ENCODE assay signal across 27 mouse cellular contexts in the genomic region with DNA sequence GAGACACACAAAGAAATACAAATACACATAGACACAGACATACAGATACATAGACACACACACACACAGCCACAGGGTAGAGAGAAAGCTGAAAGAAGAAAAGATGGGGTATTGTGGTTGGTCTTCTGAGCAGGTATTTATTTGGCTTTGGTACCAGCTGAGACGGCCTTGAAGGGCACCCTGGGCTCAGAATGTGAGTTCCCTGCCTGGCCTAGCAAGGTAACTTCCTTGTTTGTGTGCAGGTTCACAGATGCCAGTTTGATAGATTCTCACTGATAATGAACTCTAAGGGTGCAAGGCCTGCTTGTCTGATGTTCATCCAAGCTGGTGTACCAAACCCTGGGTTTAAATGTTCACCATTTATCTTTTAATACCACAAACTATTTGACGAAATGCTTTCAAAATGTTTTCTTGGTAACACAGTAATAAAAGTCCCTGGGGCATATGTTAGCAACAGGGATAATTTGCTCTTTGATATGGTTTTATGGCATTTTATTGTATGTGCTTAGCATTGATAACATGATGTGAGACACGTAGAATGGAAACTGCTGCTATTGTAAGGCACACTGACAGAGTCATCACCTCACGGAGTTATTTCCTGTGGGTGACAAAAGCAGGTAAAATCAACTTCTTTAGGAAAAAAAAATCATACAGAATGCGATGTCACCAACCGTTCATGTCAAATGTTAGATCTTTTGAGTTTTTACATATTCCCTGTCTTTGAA. TPM values are rescaled to one million over a fixed set of nuclear protein-coding genes. Genes with fewer than 3 reads are reported as not detected.
DNase-seq lines count a peak whose midpoint lies in the region; ATAC-seq and TF ChIP-seq lines count a peak whose summit lies in the region.
"Had no signal": no experiment of that assay in that cellular context is flagged by ENCODE, and none has a peak within 500 bp of the region (broad histone marks: within the 10 kb centered on the region; RNA-seq: fewer than 3 reads in every experiment).

No protein-coding gene starts in this region.

- no peak overlapping the region for H3K9ac ChIP-seq in intestine, embryonic 16.5 days (ENCODE audit: low read depth, low read length)
- no peak overlapping the region for H3K9ac ChIP-seq in forebrain, embryonic 16.5 days (replicated peaks; ENCODE audit: low read depth, low read length)
- H3K9ac ChIP-seq: embryonic facial prominence, embryonic 12.5 days; forebrain, embryonic 13.5 days; forebrain, postnatal 0 days had no signal

- H3K4me1 ChIP-seq in intestine, embryonic 16.5 days (ENCODE audit: control insufficient read depth, insufficient read depth, low read length): 0 out of 2 replicates have a peak, but pooled peaks cover 4% of the 10 kb centered on the region
- peaks cover 16% of the 10 kb centered on the region; the same call in 1 of the 2 replicates for H3K4me1 ChIP-seq in small intestine, adult 2 months (ENCODE audit: control insufficient read depth, insufficient read depth, insufficient read length, low read length)
- H3K4me1 ChIP-seq in forebrain, embryonic 16.5 days (replicated peaks; ENCODE audit: control insufficient read depth, insufficient read depth, low read length): 0 out of 2 replicates have a peak, but pooled peaks cover 3% of the 10 kb centered on the region
- H3K4me1 ChIP-seq: embryonic facial prominence, embryonic 10.5 days; embryonic facial prominence, embryonic 12.5 days; forebrain, embryonic 13.5 days had no signal

- no peaks in the 10 kb centered on the region for H3K9me3 ChIP-seq in intestine, embryonic 16.5 days (ENCODE audit: control insufficient read depth, low read length)
- no peaks in the 10 kb centered on the region for H3K9me3 ChIP-seq in forebrain, embryonic 16.5 days (ENCODE audit: control insufficient read depth, low read length)
- H3K9me3 ChIP-seq: embryonic facial prominence, embryonic 10.5 days; embryonic facial prominence, embryonic 12.5 days; forebrain, embryonic 13.5 days; G1E had no signal

- TF ChIP-seq CTCF in small intestine, adult 2 months (IDR thresholded peaks at IDR 0.05; ENCODE audit: extremely low read depth, insufficient read length, insufficient replicate concordance, low read depth, low read length): no peak

- ATAC-seq in intestine, embryonic 16.5 days: peak; percentile 75
- no peak for ATAC-seq in inflammation-experienced regulatory T-cells, adult 6 months
- no peak for ATAC-seq in forebrain, embryonic 16.5 days
- ATAC-seq: activated CD4-positive, CD25-positive, alpha-beta regulatory T cell, adult 4 months; CD4-positive, CD25-positive, alpha-beta regulatory T cell, adult 4 months; forebrain, embryonic 13.5 days; forebrain, postnatal 0 days; Patski had no signal

- H3K27ac ChIP-seq in intestine, embryonic 16.5 days (ENCODE audit: low read length): peak overlapping the region; percentile 53
- H3K27ac ChIP-seq in small intestine, adult 2 months (ENCODE audit: insufficient read depth, low read depth, low read length): peak overlapping the region; percentile 69
- H3K27ac ChIP-seq in forebrain, embryonic 16.5 days (ENCODE audit: low read length): no peak overlapping the region
- H3K27ac ChIP-seq: embryonic facial prominence, embryonic 10.5 days; embryonic facial prominence, embryonic 12.5 days; forebrain, embryonic 13.5 days had no signal

- no peak overlapping the region for H3K4me3 ChIP-seq in intestine, embryonic 16.5 days (ENCODE audit: low read length)
- H3K4me3 ChIP-seq in small intestine, adult 2 months (ENCODE audit: low read depth, low read length): no peak overlapping the region
- H3K4me3 ChIP-seq in forebrain, embryonic 16.5 days (replicated peaks; ENCODE audit: low read length): no peak overlapping the region
- H3K4me3 ChIP-seq: embryonic facial prominence, embryonic 10.5 days; embryonic facial prominence, embryonic 12.5 days; forebrain, embryonic 13.5 days had no signal

- TF ChIP-seq POLR2A in small intestine, adult 2 months (IDR thresholded peaks at IDR 0.05; ENCODE audit: low read depth, low read length): no peak

- peak; percentile 15 for DNase-seq in induced T-regulatory cell, adult 2 months (ENCODE audit: low read depth)
- DNase-seq in large intestine, adult 2 months (ENCODE audit: low read depth, low spot score): peak; percentile 70
- DNase-seq in cerebellum, adult 11 months: no peak
- DNase-seq in neural tube, embryonic 10.5 days (ENCODE audit: extremely low spot score, low spot score): no peak
- DNase-seq: adrenal gland, adult 8-10 months; adrenal gland, postnatal 14 days; adrenal gland, postnatal 36 days; cerebellum, adult 18-20 months; cerebellum, adult 8-10 months; cerebellum, adult 9-11 months; cerebellum, postnatal 14 days; cerebellum, postnatal 36 days; forebrain, postnatal 0 days had no signal

- no peak overlapping the region for H3K4me2 ChIP-seq in intestine, embryonic 16.5 days (ENCODE audit: low read depth, low read length)
- no peak overlapping the region for H3K4me2 ChIP-seq in forebrain, embryonic 16.5 days (ENCODE audit: low read length)
- H3K4me2 ChIP-seq: embryonic facial prominence, embryonic 12.5 days; forebrain, embryonic 13.5 days had no signal

- H3K36me3 ChIP-seq in intestine, embryonic 16.5 days (ENCODE audit: control insufficient read depth, insufficient read depth, low read length): no peaks in the 10 kb centered on the region
- no peaks in the 10 kb centered on the region for H3K36me3 ChIP-seq in small intestine, adult 2 months (ENCODE audit: control insufficient read depth, insufficient read depth, low read length)
- H3K36me3 ChIP-seq in forebrain, embryonic 16.5 days (ENCODE audit: control insufficient read depth, insufficient read depth): no peaks in the 10 kb centered on the region
- H3K36me3 ChIP-seq: embryonic facial prominence, embryonic 10.5 days; embryonic facial prominence, embryonic 12.5 days; G1E had no signal

- WGBS in intestine, embryonic 16.5 days: 57% methylated on average over 6 of the region's 6 CpGs
- WGBS in large intestine, adult 2 months: 39% methylated on average over 6 of the region's 6 CpGs
- 27% methylated on average over 6 of the region's 6 CpGs for WGBS in small intestine, adult 2 months
- WGBS in forebrain, embryonic 16.5 days: 92% methylated on average over 6 of the region's 6 CpGs

- H3K27me3 ChIP-seq in intestine, embryonic 16.5 days (replicated peaks; ENCODE audit: control insufficient read depth, insufficient read depth, low read length): no peaks in the 10 kb centered on the region
- H3K27me3 ChIP-seq in small intestine, adult 2 months (ENCODE audit: control insufficient read depth, insufficient read depth, low read length): no peaks in the 10 kb centered on the region
- H3K27me3 ChIP-seq in forebrain, embryonic 16.5 days (replicated peaks; ENCODE audit: control insufficient read depth, insufficient read depth, low read length): no peaks in the 10 kb centered on the region
- H3K27me3 ChIP-seq: CH12.LX; embryonic facial prominence, embryonic 12.5 days; forebrain, embryonic 13.5 days; Patski had no signal

RNA-seq across cellular contexts. Expression of a gene that starts 47.5 kb away (rescaled TPM):
- 0.70 and 0.91 TPM in 2 replicates for polyA plus RNA-seq in intestine, embryonic 16.5 days (2015; fragmentation: Nextera tagmentation; extraction: Ambion mirVana)
- polyA plus RNA-seq in large intestine, adult 2 months (2012; rRNA removed): 13.6 and 33.7 TPM in 2 replicates
- polyA plus RNA-seq in small intestine, adult 2 months (2012; rRNA removed): 16.1 and 77.6 TPM in 2 replicates
- polyA plus RNA-seq in inflammation-experienced regulatory T-cells, adult 6 months (2017; shearing (Covaris generic)): 1 to 10 TPM in 1 of 3 experiments, under 1 TPM in 2; 0.20 to 1.1 (median 0.39) TPM
- polyA plus RNA-seq in forebrain, embryonic 16.5 days (2015; fragmentation: Nextera tagmentation; extraction: Ambion mirVana): 1.3 and 1.6 TPM in 2 replicates
- polyA plus RNA-seq: C2C12; forebrain, embryonic 11.5 days; G1E had no signal

Comparison
In these comparisons a context has a peak if more than half of its experiments do, and no peak if none do; other contexts are left out.
1. DNase-seq: peak in induced T-regulatory cell, adult 2 months (single experiment) and large intestine, adult 2 months (single experiment); none in cerebellum, adult 11 months (single experiment) and neural tube, embryonic 10.5 days (single experiment).